Mouse (Mus musculus) embryonic stem cell, embryonic (primary cell): ENCODE data around the gene Ss18l2.

Experiments used
- CTCF ChIA-PET, 4 experiments: fragments of 300-600 bp in 2 of 4; fragments of 350-600 bp in 2 of 4; sonication (Branson Sonifier 250); formaldehyde crosslinking; loops; one replicate each; lab custom pipeline; 2022; ENCODE audit warnings: inconsistent platforms in 2 of 4; lab: Charles Lee
- POLR2A ChIA-PET, 4 experiments: fragments of 300-600 bp in 2 of 4; fragments of 350-600 bp in 2 of 4; sonication (Branson Sonifier 250); formaldehyde crosslinking; loops; one replicate each; lab custom pipeline; 2022; ENCODE audit warnings: antibody characterized with exemption in 4 of 4, inconsistent platforms in 1 of 4; lab: Charles Lee

The Ss18l2 gene

GRCm38 (mm10) chr9:121684702-121685101 lies 25.4 kb upstream of the Ss18l2 start:
- ChIA-PET CTCF (interaction anchor here in 2 of 4 experiments (0.6 to 1.5 kb wide), 3 partner anchors 18 to 205 kb away, joined by 3 to 4 read pairs (median 4); no protein-coding TSS in a partner anchor), POLR2A (interaction anchor here in 1 of 4 experiments (1.2 kb wide), 1 partner anchor 42 kb away, joined by 3 read pairs; the partner anchor contains the start of genes Lyzl4 and Vipr1)

GRCm38 (mm10) chr9:121690200-121690651 lies 19.9 kb upstream of the Ss18l2 start:
- POLR2A ChIA-PET, result interaction anchor here in 2 of 4 experiments (0.7 to 1.0 kb wide), 2 partner anchors 15 to 246 kb away, joined by 3 read pairs; partner anchors contain the start of gene Sec22c (in 1 of the 2)
- CTCF ChIA-PET, result interaction anchor here in 2 of 4 experiments (0.6 to 1.4 kb wide), 5 partner anchors 8 to 1176 kb away, joined by 3 to 6 read pairs (median 3); partner anchors contain the start of genes Sec22c (in 2 of the 2) and Ss18l2 (in 1 of the 2)

- ChIA-PET POLR2A (interaction anchor here in 2 of 4 experiments (0.7 to 1.0 kb wide), 3 partner anchors 15 to 246 kb away, joined by 3 read pairs; partner anchors contain the start of genes Sec22c (in 1 of the 2) and Ss18l2 (in 1 of the 2)), CTCF (interaction anchor here in 2 of 4 experiments (0.6 to 1.4 kb wide), 6 partner anchors 8 to 1177 kb away, joined by 3 to 6 read pairs (median 3); partner anchors contain the start of genes Sec22c (in 2 of the 2) and Ss18l2 (in 1 of the 2))
These were observed 19.4 kb upstream of the Ss18l2 start for GRCm38 (mm10) chr9:121690734-121691133.

- POLR2A ChIA-PET, result interaction anchor here in 1 of 4 experiments (1.3 kb wide), 2 partner anchors 10 to 15 kb away, joined by 5 to 7 read pairs; partner anchors contain the start of genes Sec22c and Ss18l2
These were observed 15.4 kb upstream of the Ss18l2 start for GRCm38 (mm10) chr9:121694736-121695135.

GRCm38 (mm10) chr9:121696626-121697025 lies 13.5 kb upstream of the Ss18l2 start:
- POLR2A ChIA-PET, result interaction anchor here in 2 of 4 experiments (0.6 to 1.2 kb wide), 3 partner anchors 13 to 91 kb away, joined by 3 to 10 read pairs (median 4); partner anchors contain the start of genes Nktr (in 1 of the 2) and Ss18l2 (in 1 of the 2)
- CTCF ChIA-PET, result interaction anchor here in 2 of 4 experiments (0.5 to 1.0 kb wide), 2 partner anchors 17 to 1156 kb away, joined by 3 read pairs; no protein-coding TSS in a partner anchor

More at GRCm38 (mm10) chr9:121694736-121695135, 15.4 kb upstream of the Ss18l2 start:
- CTCF ChIA-PET, result interaction anchor here in 1 of 4 experiments (0.7 to 0.9 kb wide), 2 partner anchors 9 to 217 kb away, joined by 3 read pairs; no protein-coding TSS in a partner anchor

GRCm38 (mm10) chr9:121697150-121698049 lies 12.7 kb upstream of the Ss18l2 start:
- ChIA-PET CTCF (interaction anchor here in 3 of 4 experiments (0.5 to 1.0 kb wide), 9 partner anchors 13 to 1481 kb away, joined by 3 to 7 read pairs (median 4); partner anchors contain the start of gene Ss18l2 (in 1 of the 3)), POLR2A (interaction anchor here in 2 of 4 experiments (0.6 to 1.8 kb wide), 6 partner anchors 13 to 118 kb away, joined by 3 to 12 read pairs (median 4); partner anchors contain the start of genes Nktr (in 2 of the 2) and Ss18l2 (in 1 of the 2))

- CTCF ChIA-PET, result interaction anchor here in 1 of 4 experiments (0.5 to 1.2 kb wide), 4 partner anchors 9 to 237 kb away, joined by 3 read pairs; no protein-coding TSS in a partner anchor
- POLR2A ChIA-PET, result interaction anchor here in 3 of 4 experiments (0.7 to 4.0 kb wide), 13 partner anchors 9 to 211 kb away, joined by 3 to 46 read pairs (median 5); partner anchors contain the start of genes Nktr (in 3 of the 3) and Vipr1 (in 1 of the 3)
These were observed 5.9 kb upstream of the Ss18l2 start for GRCm38 (mm10) chr9:121704261-121704645.

- CTCF ChIA-PET, result interaction anchor here in 3 of 4 experiments (0.5 to 1.0 kb wide), 7 partner anchors 10 to 1591 kb away, joined by 3 to 9 read pairs (median 3); partner anchors contain the start of genes Lyzl4 (in 1 of the 3) and Vipr1 (in 1 of the 3)
These were observed 5.2 kb upstream of the Ss18l2 start, which contains the start of gene Sec22c for GRCm38 (mm10) chr9:121704646-121705625. Gene Sec22c, minus strand, starts transcription at chr9:121705490.

GRCm38 (mm10) chr9:121706029-121706675 lies 4.0 kb upstream of the Ss18l2 start:
- POLR2A ChIA-PET, result interaction anchor here in 3 of 4 experiments (1.0 to 4.0 kb wide), 5 partner anchors 9 to 16 kb away, joined by 3 to 46 read pairs (median 13); partner anchors contain the start of gene Nktr (in 3 of the 3)
- CTCF ChIA-PET, result interaction anchor here in 1 of 4 experiments (0.7 kb wide), 1 partner anchor 172 kb away, joined by 9 read pairs; no protein-coding TSS in a partner anchor

More at GRCm38 (mm10) chr9:121704646-121705625, 5.2 kb upstream of the Ss18l2 start, which contains the start of gene Sec22c:
- POLR2A ChIA-PET, result interaction anchor here in 3 of 4 experiments (0.5 to 4.0 kb wide), 15 partner anchors 10 to 212 kb away, joined by 3 to 46 read pairs (median 5); partner anchors contain the start of genes Nktr (in 3 of the 3) and Vipr1 (in 1 of the 3)

- POLR2A ChIA-PET, result no interaction called here
- CTCF ChIA-PET, result no interaction called here
These were observed 2.3 kb upstream of the Ss18l2 start for GRCm38 (mm10) chr9:121707801-121708200.

GRCm38 (mm10) chr9:121708506-121709486 lies 1.3 kb upstream of the Ss18l2 start:
- CTCF ChIA-PET, result no interaction called here
- POLR2A ChIA-PET, result interaction anchor here in 1 of 4 experiments (1.7 to 2.1 kb wide), 3 partner anchors 10 to 231 kb away, joined by 3 to 103 read pairs (median 4); partner anchors contain the start of gene Nktr

- CTCF ChIA-PET, result interaction anchor here (0.6 to 1.8 kb wide), 15 partner anchors 8 to 318 kb away, joined by 3 to 8 read pairs (median 5); partner anchors contain the start of genes Nktr (in 3 of the 4), Vipr1 (in 2 of the 4) and Lyzl4 (in 1 of the 4)
- POLR2A ChIA-PET, result interaction anchor here (0.7 to 2.1 kb wide), 31 partner anchors 8 to 394 kb away, joined by 3 to 103 read pairs (median 4); partner anchors contain the start of genes Nktr (in 4 of the 4), Higd1a (in 2 of the 4), Lyzl4 (in 1 of the 4) and Vipr1 (in 1 of the 4)
These were observed 451 bp downstream of the Ss18l2 start for GRCm38 (mm10) chr9:121710584-121710975.

GRCm38 (mm10) chr9:121717048-121717447 lies 6.9 kb downstream of the Ss18l2 start:
- ChIA-PET CTCF (no interaction called here), POLR2A (interaction anchor here in 2 of 4 experiments (0.6 to 3.7 kb wide), 3 partner anchors 12 to 88 kb away, joined by 3 to 46 read pairs (median 13); partner anchors contain the start of gene Sec22c (in 2 of the 2))
